Mouse (Mus musculus): ENCODE results near the gene 2810004N23Rik.
A peak's percentile ranks its signal among the peaks of the same experiment; 100 is the strongest.
"Not testable (repeated sequence)": the region's sequence is repeated elsewhere in the genome, so short reads cannot be mapped to it uniquely, and the experiment has no call there.

2810004N23Rik gene

GRCm38 (mm10) chr8:124863729-124864128 is 809 bp upstream of the 2810004N23Rik start:
- no peak for DNase-seq

DNA sequence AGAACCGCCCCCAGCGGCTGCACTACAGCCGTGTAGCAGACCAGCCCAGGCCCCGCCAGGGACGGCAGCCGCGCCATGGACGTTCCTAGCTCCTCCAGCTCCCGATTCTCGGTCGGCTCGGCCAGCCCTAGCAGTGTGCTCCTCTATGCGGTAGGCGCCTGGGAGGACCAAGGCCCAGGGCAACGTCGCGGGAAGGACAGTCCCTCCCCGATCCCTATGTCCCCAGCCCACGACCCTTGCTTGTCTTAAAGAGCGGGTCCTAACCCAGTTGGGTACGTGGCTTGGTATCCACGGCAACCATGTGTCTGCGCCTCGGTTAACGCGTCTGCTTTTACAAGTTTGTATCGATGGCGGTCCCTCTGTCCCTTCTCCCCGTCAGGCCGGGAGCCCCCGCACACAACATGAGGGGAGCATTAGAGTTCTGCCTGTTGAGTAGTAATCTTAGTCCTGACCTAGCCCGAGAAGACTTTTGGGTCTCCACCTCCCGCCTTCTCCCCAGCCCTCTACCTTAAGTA is 300 bp upstream of the 2810004N23Rik start:
- DNase-seq = no peak

- DNase-seq = peak; percentile 28 to 40
These were observed 2.7 kb downstream of the 2810004N23Rik start for GRCm38 (mm10) chr8:124860188-124860587.

GRCm38 (mm10) chr8:124859466-124859865 is 3.5 kb downstream of the 2810004N23Rik start:
- DNase-seq = peak; percentile 29 to 32

DNA sequence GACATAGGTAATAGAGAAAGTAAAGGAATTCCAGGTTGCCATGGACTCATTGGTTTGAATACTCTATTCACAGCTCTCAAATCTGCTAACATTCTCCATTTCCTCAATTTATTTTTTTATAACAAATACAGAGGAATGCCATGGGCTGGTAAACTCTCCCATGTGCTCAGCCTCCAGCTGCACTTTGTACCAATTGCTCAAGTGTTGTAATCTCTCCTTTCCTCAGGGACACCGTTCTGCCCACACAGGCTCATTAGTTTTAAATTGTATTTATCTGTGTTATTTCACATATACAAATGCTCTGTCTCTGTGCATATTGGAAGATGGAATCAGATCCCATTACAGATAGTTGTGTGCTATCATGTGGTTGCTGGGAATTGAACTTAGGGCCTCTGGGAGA is 9.4 kb downstream of the 2810004N23Rik start:
- no peak for DNase-seq

GRCm38 (mm10) chr8:124845573-124845972 is 17.3 kb downstream of the 2810004N23Rik start:
- DNase-seq = no peak

GRCm38 (mm10) chr8:124845131-124845530 is 17.8 kb downstream of the 2810004N23Rik start:
- DNase-seq = no peak

GRCm38 (mm10) chr8:124842929-124843328 is 20.0 kb downstream of the 2810004N23Rik start:
- DNase-seq = not testable (repeated sequence)

DNA sequence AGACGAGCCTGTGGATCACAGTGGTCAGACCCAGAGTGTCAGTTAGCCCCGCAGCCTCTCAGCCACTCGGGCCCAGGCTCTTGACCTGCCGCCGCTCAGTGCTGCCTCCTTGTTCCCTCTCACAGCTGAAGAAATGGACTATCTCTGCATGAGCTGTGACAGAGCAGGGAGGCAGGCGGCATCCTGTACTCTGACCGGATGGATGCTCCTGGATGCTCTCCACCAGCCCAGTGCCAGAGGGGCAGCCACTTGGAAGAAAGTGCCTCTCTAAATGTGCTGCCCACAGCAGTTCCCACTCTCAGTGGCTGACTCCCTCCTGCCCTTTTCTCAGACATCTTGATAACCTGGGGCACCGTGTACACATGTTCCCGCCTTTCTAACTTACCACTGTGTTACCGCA is 21.1 kb downstream of the 2810004N23Rik start:
- peak in 1 of 2 experiments; percentile 37 for DNase-seq

- no peak for DNase-seq
These were observed 22.0 kb downstream of the 2810004N23Rik start for GRCm38 (mm10) chr8:124840900-124841299.

DNA sequence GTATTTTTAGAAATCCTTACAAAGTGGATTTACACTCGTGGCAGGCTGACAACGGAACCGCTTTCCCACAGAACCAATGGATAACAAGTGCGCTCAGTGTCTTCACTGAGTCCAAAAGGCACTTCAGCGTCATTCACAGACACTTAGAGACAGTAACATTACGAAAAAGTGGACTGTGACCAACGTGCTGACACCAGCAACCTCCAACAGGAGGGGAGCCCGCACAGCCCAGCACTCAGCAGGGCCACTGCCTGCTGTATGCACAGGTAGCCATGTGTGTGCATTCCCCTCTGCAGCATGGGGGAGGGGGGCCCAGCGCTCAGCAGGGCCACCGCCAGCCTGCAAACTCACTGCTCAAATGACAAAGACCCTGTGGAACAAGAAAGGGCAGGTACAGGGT is 23.5 kb downstream of the 2810004N23Rik start:
- DNase-seq = no peak

DNA sequence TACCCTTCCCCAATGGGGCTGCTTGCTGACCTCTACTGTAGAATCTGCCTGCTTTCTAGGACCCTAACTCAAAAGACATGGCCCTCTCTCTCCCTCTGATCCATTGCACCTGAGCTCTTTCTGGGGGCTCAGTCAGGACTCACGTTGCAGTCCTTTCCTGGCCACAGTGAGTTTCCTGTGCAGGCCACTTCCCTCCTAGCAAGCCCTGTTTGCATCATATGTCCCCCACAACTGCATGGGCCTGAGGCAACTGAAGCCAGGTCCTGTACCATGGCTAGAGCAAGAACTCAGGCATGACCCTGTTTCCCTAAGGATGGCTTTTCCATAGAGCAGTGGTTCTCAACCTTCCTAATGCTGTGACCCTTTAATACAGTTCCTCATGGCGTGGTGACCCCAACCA is 25.0 kb downstream of the 2810004N23Rik start:
- no peak for DNase-seq

GRCm38 (mm10) chr8:124836907-124837306 is 26.0 kb downstream of the 2810004N23Rik start:
- no peak for DNase-seq

DNA sequence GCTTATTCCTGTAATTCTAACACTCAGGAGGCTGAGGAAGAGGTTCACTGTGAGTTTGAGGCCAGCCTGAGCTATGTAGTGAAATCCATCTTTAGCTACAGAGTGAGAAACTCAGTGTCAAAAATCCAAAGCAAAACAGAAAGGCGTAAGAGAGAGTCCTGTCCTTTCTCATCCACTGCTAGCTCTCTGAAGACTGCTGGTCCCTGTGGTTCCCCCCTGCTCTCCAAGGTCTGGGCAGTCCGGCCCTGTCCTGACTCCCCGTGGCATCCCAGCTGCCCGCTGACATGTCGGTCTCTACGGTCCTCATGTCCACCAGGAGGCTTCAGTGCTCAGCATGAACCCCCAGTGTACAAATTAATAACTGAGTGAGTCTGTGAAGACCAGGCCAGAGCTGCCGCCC is 26.6 kb downstream of the 2810004N23Rik start:
- no peak for DNase-seq

DNA sequence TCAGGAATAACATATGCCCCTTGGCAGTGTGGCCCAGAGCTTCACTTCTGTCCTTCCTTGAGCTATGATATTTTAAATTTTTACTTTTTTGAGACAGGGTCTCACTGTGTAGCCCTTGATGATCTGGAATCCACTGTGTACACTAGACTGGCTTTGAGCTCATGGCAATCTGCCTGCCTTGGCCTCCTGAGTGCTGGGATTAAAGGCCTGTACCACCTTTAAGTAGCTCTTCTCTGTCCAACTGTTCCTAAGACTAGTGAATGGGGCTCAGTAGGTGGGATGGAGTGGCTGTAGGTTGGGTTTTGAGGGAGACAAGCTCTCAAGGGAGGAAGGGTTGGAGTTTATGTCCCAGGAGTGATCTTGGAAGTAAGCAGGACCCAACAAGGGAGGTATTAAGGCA is 27.1 kb downstream of the 2810004N23Rik start:
- DNase-seq = no peak

DNA sequence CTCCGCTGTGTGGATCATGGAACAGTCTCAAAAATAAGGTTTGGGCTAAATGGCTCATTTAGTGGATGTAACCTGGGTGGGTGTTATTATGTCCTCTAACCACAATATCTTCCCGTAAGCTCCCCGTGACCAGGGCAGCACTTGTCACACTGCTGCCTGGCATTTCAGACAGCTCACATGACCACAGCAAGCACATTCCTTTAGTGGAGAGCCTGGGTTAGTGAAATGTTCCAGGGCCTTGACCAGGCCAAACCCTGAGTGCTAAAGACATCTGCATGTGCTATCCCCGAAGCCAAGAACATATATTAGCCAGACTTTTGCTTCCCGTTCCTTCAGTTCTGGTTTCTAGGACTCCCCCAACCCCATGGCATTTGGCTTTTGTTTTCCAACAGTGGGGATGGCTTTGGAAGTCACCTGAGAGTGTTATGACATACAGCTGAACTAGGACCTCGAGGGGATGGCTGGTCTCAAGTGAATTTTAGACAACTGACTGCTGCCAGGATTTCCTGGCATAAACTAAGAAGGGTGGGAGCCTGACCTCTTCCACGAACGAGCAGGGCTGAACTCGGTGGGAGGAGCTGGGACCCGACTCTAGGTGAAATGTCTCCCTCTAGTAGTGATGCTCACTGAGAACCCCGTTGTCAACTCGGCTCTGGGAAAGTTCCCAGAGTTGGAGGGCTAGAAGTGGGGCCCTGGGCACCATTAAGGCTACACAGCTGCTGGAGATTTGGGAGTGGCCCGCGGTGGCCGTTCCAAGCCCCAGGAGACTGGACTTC is 29.3 kb downstream of the 2810004N23Rik start:
- DNase-seq = no peak

- no peak for DNase-seq
These were observed 31.0 kb downstream of the 2810004N23Rik start for GRCm38 (mm10) chr8:124831941-124832340.

DNA sequence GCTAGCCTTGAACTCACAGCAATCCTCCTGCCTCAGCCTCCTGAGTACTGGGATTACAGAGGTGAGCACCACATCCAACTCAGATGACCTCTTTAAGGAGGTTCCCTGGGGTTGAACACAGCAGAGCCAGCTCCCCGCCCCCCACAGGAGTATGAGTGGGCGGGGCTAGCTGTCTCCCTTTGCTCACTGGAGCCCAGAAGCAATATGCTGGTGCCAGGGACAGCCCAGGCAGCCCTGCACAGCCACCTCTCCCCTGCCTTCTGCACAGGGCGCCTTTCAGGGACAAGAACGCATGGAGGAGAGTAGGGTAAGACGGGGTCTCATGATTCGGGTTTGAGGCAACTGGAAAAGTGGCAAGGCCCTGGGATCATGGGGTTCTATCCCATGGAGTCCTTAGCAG is 31.4 kb downstream of the 2810004N23Rik start:
- DNase-seq = no peak

GRCm38 (mm10) chr8:124830050-124830449 is 32.9 kb downstream of the 2810004N23Rik start:
- DNase-seq = no peak

DNA sequence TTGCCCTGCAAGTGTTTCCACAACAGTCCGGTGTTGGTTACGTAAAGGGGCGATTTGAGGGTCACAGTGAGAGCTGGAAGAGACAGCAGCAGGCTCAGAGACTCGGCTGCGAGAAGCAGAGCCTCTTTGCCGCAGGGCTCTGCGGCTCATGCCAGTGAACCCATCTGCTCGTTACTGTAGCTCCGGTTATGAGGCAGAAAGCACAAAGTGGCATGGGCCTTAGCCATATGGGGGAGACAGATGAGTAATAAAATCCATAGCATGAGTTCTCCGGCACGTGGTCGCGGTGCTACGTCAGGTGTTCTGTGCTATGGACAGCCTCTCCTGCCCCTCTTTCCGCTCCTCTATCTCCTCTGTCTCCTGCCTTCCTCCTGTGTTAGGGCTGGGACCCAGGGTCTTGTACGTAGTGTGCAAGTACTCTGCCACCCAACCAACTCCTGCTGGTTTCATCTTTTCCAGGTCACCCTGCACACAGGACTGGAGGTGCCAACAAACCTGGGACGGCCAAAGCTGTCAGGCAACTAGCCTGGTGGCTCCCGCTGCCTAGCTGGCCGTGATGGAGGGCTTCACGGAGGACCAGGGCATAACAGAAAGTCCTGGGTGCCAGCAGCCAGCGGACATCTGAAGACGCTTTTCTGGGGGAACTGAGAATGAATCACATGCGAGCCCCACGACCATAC is 34.2 kb downstream of the 2810004N23Rik start:
- peak; percentile 64 to 65 for DNase-seq

DNA sequence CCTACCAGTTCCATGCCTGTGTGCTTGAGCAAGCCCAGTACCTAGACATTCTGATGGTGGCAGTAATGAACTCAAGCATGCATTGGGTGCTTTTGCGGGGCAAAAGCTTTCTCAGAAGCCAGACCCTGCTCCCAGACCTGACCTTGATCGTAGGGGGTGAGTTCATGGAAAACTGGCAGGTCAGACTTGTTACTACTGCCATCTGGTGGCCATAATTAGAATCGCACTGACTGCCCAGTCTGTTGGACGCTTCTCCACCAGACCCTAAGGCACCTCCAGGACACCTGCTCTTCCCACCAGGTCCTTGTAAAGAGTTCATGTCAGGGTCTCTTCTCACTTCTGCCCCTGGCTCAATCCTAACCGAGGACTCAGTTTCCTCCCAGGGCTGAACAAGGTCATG is 35.5 kb downstream of the 2810004N23Rik start:
- DNase-seq = peak; percentile 74 to 79

- DNase-seq = peak; percentile 31 to 37
These were observed 36.3 kb downstream of the 2810004N23Rik start for GRCm38 (mm10) chr8:124826658-124827057.

- DNase-seq = no peak
These were observed 39.4 kb downstream of the 2810004N23Rik start for GRCm38 (mm10) chr8:124823497-124823896.

- no peak for DNase-seq
These were observed 42.8 kb downstream of the 2810004N23Rik start for GRCm38 (mm10) chr8:124820125-124820524.

Measured in cerebellum, adult 18-20 months (tissue).